Mouse (Mus musculus): ENCODE data around the gene Pomt2. TPM values are rescaled to one million over a fixed set of nuclear protein-coding genes. Genes with fewer than 3 reads are reported as not detected.

Gene Pomt2
- total and polyA plus RNA-seq, 2 experiments from 2014 or later: 12.0 to 40.7 TPM

GRCm38 (mm10) chr12:87089701-87090100 lies 58.1 kb downstream of the Pomt2 start:
- WGBS: 84% methylated on average over 2 of the region's 2 CpGs
- no peak overlapping the region for H3K27ac ChIP-seq
- ATAC-seq (no peak), DNase-seq (ENCODE audit: low spot score) (no peak)
- 0 out of 2 replicates have a peak, but pooled peaks cover 4% of the 10 kb centered on the region for H3K36me3 ChIP-seq (ENCODE audit: insufficient read depth, low read length)
- H3K4me3 ChIP-seq (ENCODE audit: low read length): no peak overlapping the region
- H3K9me3 ChIP-seq (ENCODE audit: low read length): no peaks in the 10 kb centered on the region
- no peaks in the 10 kb centered on the region for H3K4me1 ChIP-seq (ENCODE audit: insufficient read depth, low read length)
- no peak overlapping the region for H3K4me2 ChIP-seq (ENCODE audit: low read depth, low read length)
- H3K27me3 ChIP-seq (ENCODE audit: insufficient read depth, low read length): no peaks in the 10 kb centered on the region
- no peak for TF ChIP-seq CTCF (IDR thresholded peaks at IDR 0.05; ENCODE audit: low read depth)
- no peak overlapping the region for H3K9ac ChIP-seq (replicated peaks; ENCODE audit: low read length)

- no peaks in the 10 kb centered on the region for H3K27me3 ChIP-seq (ENCODE audit: insufficient read depth, low read length)
- no peak for DNase-seq (ENCODE audit: low spot score)
- H3K4me2 ChIP-seq (ENCODE audit: low read depth, low read length): no peak overlapping the region
- 59% methylated on average over 3 of the region's 4 CpGs for WGBS
- 0 out of 2 replicates have a peak, but pooled peaks cover 4% of the 10 kb centered on the region for H3K36me3 ChIP-seq (ENCODE audit: insufficient read depth, low read length)
- no peaks in the 10 kb centered on the region for H3K9me3 ChIP-seq (ENCODE audit: low read length)
- H3K27ac ChIP-seq: no peak overlapping the region
- H3K4me1 ChIP-seq (ENCODE audit: insufficient read depth, low read length): no peaks in the 10 kb centered on the region
- no peak for ATAC-seq
- H3K4me3 ChIP-seq (ENCODE audit: low read length): no peak overlapping the region
- no peak overlapping the region for H3K9ac ChIP-seq (replicated peaks; ENCODE audit: low read length)
- 0 out of 2 replicates have a peak, but pooled peaks have one; percentile 3 for TF ChIP-seq CTCF (IDR thresholded peaks at IDR 0.05; ENCODE audit: low read depth)
Measured at GRCm38 (mm10) chr12:87089255-87089654, 58.5 kb downstream of the Pomt2 start.

- peak; percentile 61 for TF ChIP-seq CTCF (IDR thresholded peaks at IDR 0.05; ENCODE audit: low read depth)
- no peaks in the 10 kb centered on the region for H3K9me3 ChIP-seq (ENCODE audit: low read length)
- H3K27ac ChIP-seq: no peak overlapping the region
- H3K4me3 ChIP-seq (ENCODE audit: low read length): no peak overlapping the region
- DNase-seq (ENCODE audit: low spot score): peak; percentile 10
- 0 out of 2 replicates have a peak, but pooled peaks cover 4% of the 10 kb centered on the region for H3K36me3 ChIP-seq (ENCODE audit: insufficient read depth, low read length)
- no peak overlapping the region for H3K9ac ChIP-seq (replicated peaks; ENCODE audit: low read length)
- no peaks in the 10 kb centered on the region for H3K27me3 ChIP-seq (ENCODE audit: insufficient read depth, low read length)
- WGBS: 44% methylated on average over 4 of the region's 4 CpGs
- no peak for ATAC-seq
- H3K4me1 ChIP-seq (ENCODE audit: insufficient read depth, low read length): no peaks in the 10 kb centered on the region
- H3K4me2 ChIP-seq (ENCODE audit: low read depth, low read length): no peak overlapping the region
Measured at GRCm38 (mm10) chr12:87088331-87088730, 59.4 kb downstream of the Pomt2 start.

- Histone ChIP-seq H3K4me2 (ENCODE audit: low read depth, low read length) (no peak overlapping the region), H3K36me3 (ENCODE audit: insufficient read depth, low read length) (0 out of 2 replicates have a peak, but pooled peaks cover 4% of the 10 kb centered on the region), H3K9ac (replicated peaks; ENCODE audit: low read length) (no peak overlapping the region), H3K27ac (no peak overlapping the region), H3K4me1 (ENCODE audit: insufficient read depth, low read length) (no peaks in the 10 kb centered on the region), H3K4me3 (ENCODE audit: low read length) (no peak overlapping the region), H3K27me3 (ENCODE audit: insufficient read depth, low read length) (no peaks in the 10 kb centered on the region), H3K9me3 (ENCODE audit: low read length) (no peaks in the 10 kb centered on the region)
- no peak for DNase-seq (ENCODE audit: low spot score)
- no peak for TF ChIP-seq CTCF (IDR thresholded peaks at IDR 0.05; ENCODE audit: low read depth)
- no peak for ATAC-seq
- 62% methylated on average over 7 of the region's 7 CpGs for WGBS
Measured at GRCm38 (mm10) chr12:87087236-87087635, 60.5 kb downstream of the Pomt2 start.

GRCm38 (mm10) chr12:87082797-87083196 lies 65.0 kb downstream of the Pomt2 start:
- TF ChIP-seq CTCF (IDR thresholded peaks at IDR 0.05; ENCODE audit: low read depth): no peak
- Histone ChIP-seq H3K9ac (replicated peaks; ENCODE audit: low read length) (no peak overlapping the region), H3K9me3 (ENCODE audit: low read length) (no peaks in the 10 kb centered on the region), H3K4me1 (ENCODE audit: insufficient read depth, low read length) (no peaks in the 10 kb centered on the region), H3K27ac (no peak overlapping the region), H3K4me2 (ENCODE audit: low read depth, low read length) (no peak overlapping the region), H3K27me3 (ENCODE audit: insufficient read depth, low read length) (no peaks in the 10 kb centered on the region), H3K4me3 (ENCODE audit: low read length) (no peak overlapping the region), H3K36me3 (ENCODE audit: insufficient read depth, low read length) (0 out of 2 replicates have a peak, but pooled peaks cover 11% of the 10 kb centered on the region)
- WGBS: 76% methylated on average over 8 of the region's 8 CpGs
- no peak for DNase-seq (ENCODE audit: low spot score)
- ATAC-seq: no peak

- Histone ChIP-seq H3K27ac (no peak overlapping the region), H3K4me1 (ENCODE audit: insufficient read depth, low read length) (no peaks in the 10 kb centered on the region), H3K9ac (replicated peaks; ENCODE audit: low read length) (no peak overlapping the region), H3K4me3 (ENCODE audit: low read length) (no peak overlapping the region), H3K9me3 (ENCODE audit: low read length) (no peaks in the 10 kb centered on the region), H3K27me3 (ENCODE audit: insufficient read depth, low read length) (no peaks in the 10 kb centered on the region), H3K36me3 (ENCODE audit: insufficient read depth, low read length) (0 out of 2 replicates have a peak, but pooled peaks cover 16% of the 10 kb centered on the region), H3K4me2 (ENCODE audit: low read depth, low read length) (no peak overlapping the region)
- ATAC-seq (no peak), DNase-seq (ENCODE audit: low spot score) (no peak)
- no peak for TF ChIP-seq CTCF (IDR thresholded peaks at IDR 0.05; ENCODE audit: low read depth)
- 80% methylated on average over 2 of the region's 2 CpGs for WGBS
Measured at GRCm38 (mm10) chr12:87076610-87077009, 71.2 kb downstream of the Pomt2 start.

- 77% methylated on average over 5 of the region's 5 CpGs for WGBS
- no peak overlapping the region for H3K9ac ChIP-seq (replicated peaks; ENCODE audit: low read length)
- H3K27ac ChIP-seq: no peak overlapping the region
- no peaks in the 10 kb centered on the region for H3K9me3 ChIP-seq (ENCODE audit: low read length)
- ATAC-seq (no peak), DNase-seq (ENCODE audit: low spot score) (no peak)
- no peaks in the 10 kb centered on the region for H3K4me1 ChIP-seq (ENCODE audit: insufficient read depth, low read length)
- no peaks in the 10 kb centered on the region for H3K27me3 ChIP-seq (ENCODE audit: insufficient read depth, low read length)
- no peak overlapping the region for H3K4me3 ChIP-seq (ENCODE audit: low read length)
- H3K4me2 ChIP-seq (ENCODE audit: low read depth, low read length): no peak overlapping the region
- 0 out of 2 replicates have a peak, but pooled peaks cover 9% of the 10 kb centered on the region for H3K36me3 ChIP-seq (ENCODE audit: insufficient read depth, low read length)
- no peak for TF ChIP-seq CTCF (IDR thresholded peaks at IDR 0.05; ENCODE audit: low read depth)
Measured at GRCm38 (mm10) chr12:87070520-87070919, 77.2 kb downstream of the Pomt2 start.
